ENCODE assay signal across 28 mouse cellular contexts in genomic region chr9:97679106-97679505, GRCm38 (mm10).
DNase-seq lines count a peak whose midpoint lies in the region; ATAC-seq and TF ChIP-seq lines count a peak whose summit lies in the region.
"Had no signal": no experiment of that assay in that cellular context is flagged by ENCODE, and none has a peak within 500 bp of the region (broad histone marks: within the 10 kb centered on the region; RNA-seq: fewer than 3 reads in every experiment).

No protein-coding gene starts in this region.

- DNase-seq in hindbrain, postnatal 0 days (ENCODE audit: low spot score) = no peak
- peak; percentile 24 to 28 for DNase-seq in left cerebral cortex, postnatal 36 days (ENCODE audit: low spot score in 2 of 2)
- DNase-seq in left cerebral cortex, postnatal 14 days (ENCODE audit: low spot score in 2 of 2) = no peak
- DNase-seq in right cerebral cortex, adult 18-20 months = peak; percentile 26
- DNase-seq in right cerebral cortex, postnatal 4 days = no peak
- no peak for DNase-seq in stomach, postnatal 0 days (ENCODE audit: low spot score)
- DNase-seq in forebrain, embryonic 14.5 days (ENCODE audit: low spot score) = no peak
- DNase-seq: adrenal gland, adult 2 months; adrenal gland, postnatal 36 days; B cell, adult 2 months; cerebellum, adult 2 months; cerebellum, postnatal 14 days; kidney, adult 2 months; kidney, postnatal 10 days; layer of hippocampus, postnatal 36 days; liver, embryonic 13.5 days; retina, postnatal 1 day; thymus, postnatal 14 days had no signal

- intact Hi-C loops in left cerebral cortex, postnatal 36 days (cut with DNase I) = no loop called here
- intact Hi-C loops in left cerebral cortex, postnatal 14 days (cut with DNase I) = no loop called here

- H3K9me3 ChIP-seq in hindbrain, postnatal 0 days (ENCODE audit: low read length) = no peaks in the 10 kb centered on the region
- H3K9me3 ChIP-seq in hindbrain, embryonic 12.5 days (replicated peaks) = no peaks in the 10 kb centered on the region
- no peaks in the 10 kb centered on the region for H3K9me3 ChIP-seq in stomach, postnatal 0 days (ENCODE audit: control insufficient read depth, low read length)
- H3K9me3 ChIP-seq in forebrain, embryonic 14.5 days (replicated peaks; ENCODE audit: control insufficient read depth, low read length) = no peaks in the 10 kb centered on the region
- H3K9me3 ChIP-seq: limb, embryonic 10.5 days; limb, embryonic 15.5 days; liver, embryonic 13.5 days; midbrain, embryonic 13.5 days; neural tube, embryonic 15.5 days; stomach, embryonic 15.5 days had no signal

- no peak overlapping the region for H3K4me3 ChIP-seq in hindbrain, postnatal 0 days (ENCODE audit: low read length)
- no peak overlapping the region for H3K4me3 ChIP-seq in hindbrain, embryonic 12.5 days
- H3K4me3 ChIP-seq in stomach, postnatal 0 days (ENCODE audit: low read depth, low read length) = no peak overlapping the region
- H3K4me3 ChIP-seq in forebrain, embryonic 14.5 days (ENCODE audit: low read depth, low read length) = no peak overlapping the region
- H3K4me3 ChIP-seq: erythroblast, embryonic 14.5 days; limb, embryonic 10.5 days; limb, embryonic 15.5 days; liver, embryonic 13.5 days; midbrain, embryonic 13.5 days; neural tube, embryonic 15.5 days; stomach, embryonic 15.5 days had no signal

- no peak for TF ChIP-seq EP300 in stomach, postnatal 0 days (optimal IDR thresholded peaks at IDR 0.05)

- H3K27ac ChIP-seq in hindbrain, postnatal 0 days = no peak overlapping the region
- no peak overlapping the region for H3K27ac ChIP-seq in hindbrain, embryonic 12.5 days
- no peak overlapping the region for H3K27ac ChIP-seq in stomach, postnatal 0 days (replicated peaks)
- H3K27ac ChIP-seq in forebrain, embryonic 14.5 days (ENCODE audit: low read depth, low read length) = no peak overlapping the region
- H3K27ac ChIP-seq: limb, embryonic 10.5 days; limb, embryonic 15.5 days; liver, embryonic 13.5 days; macrophage; midbrain, embryonic 13.5 days; neural tube, embryonic 15.5 days; stomach, embryonic 15.5 days had no signal

- H3K36me3 ChIP-seq in hindbrain, postnatal 0 days (ENCODE audit: insufficient read depth, low read length) = no peaks in the 10 kb centered on the region
- no peaks in the 10 kb centered on the region for H3K36me3 ChIP-seq in hindbrain, embryonic 12.5 days
- no peaks in the 10 kb centered on the region for H3K36me3 ChIP-seq in stomach, postnatal 0 days (ENCODE audit: control insufficient read depth, insufficient read depth, low read length)
- H3K36me3 ChIP-seq in forebrain, embryonic 14.5 days (ENCODE audit: control insufficient read depth, insufficient read depth, low read length) = no peaks in the 10 kb centered on the region
- H3K36me3 ChIP-seq: limb, embryonic 10.5 days; limb, embryonic 15.5 days; liver, embryonic 13.5 days; midbrain, embryonic 13.5 days; neural tube, embryonic 15.5 days; stomach, embryonic 15.5 days had no signal

- no peak for ATAC-seq in hindbrain, postnatal 0 days
- no peak for ATAC-seq in hindbrain, embryonic 12.5 days (ENCODE audit: low FRiP score)
- ATAC-seq in stomach, postnatal 0 days (ENCODE audit: low FRiP score, low TSS enrichment) = peak; percentile 40; the same call in 1 of the 2 replicates
- ATAC-seq in forebrain, embryonic 14.5 days = no peak
- ATAC-seq: activated CD4-positive, CD25-positive, alpha-beta regulatory T cell, adult 4 months; inflammation-experienced regulatory T-cells, adult 6 months; midbrain, embryonic 13.5 days had no signal

- peak; percentile 30; the same call in 1 of the 2 replicates for TF ChIP-seq CTCF in hindbrain, postnatal 0 days (IDR thresholded peaks at IDR 0.05; ENCODE audit: low read depth)
- peak; percentile 33; the same call in 1 of the 2 replicates for TF ChIP-seq CTCF in stomach, postnatal 0 days (IDR thresholded peaks at IDR 0.05; ENCODE audit: low read depth)

- H3K27me3 ChIP-seq in hindbrain, postnatal 0 days (ENCODE audit: insufficient read depth, low read length) = no peaks in the 10 kb centered on the region
- no peaks in the 10 kb centered on the region for H3K27me3 ChIP-seq in hindbrain, embryonic 12.5 days
- no peaks in the 10 kb centered on the region for H3K27me3 ChIP-seq in stomach, postnatal 0 days (ENCODE audit: control insufficient read depth, insufficient read depth, low read length)
- H3K27me3 ChIP-seq in forebrain, embryonic 14.5 days (replicated peaks; ENCODE audit: control insufficient read depth, insufficient read depth, low read length) = no peaks in the 10 kb centered on the region
- H3K27me3 ChIP-seq: limb, embryonic 15.5 days; liver, embryonic 13.5 days; neural tube, embryonic 15.5 days; stomach, embryonic 15.5 days had no signal

- H3K4me2 ChIP-seq in hindbrain, postnatal 0 days (ENCODE audit: low read depth, low read length) = no peak overlapping the region
- H3K4me2 ChIP-seq in hindbrain, embryonic 12.5 days (replicated peaks) = no peak overlapping the region
- H3K4me2 ChIP-seq in stomach, postnatal 0 days (replicated peaks; ENCODE audit: low read depth) = no peak overlapping the region
- H3K4me2 ChIP-seq in forebrain, embryonic 14.5 days (ENCODE audit: low read length) = no peak overlapping the region
- H3K4me2 ChIP-seq: limb, embryonic 15.5 days; liver, embryonic 13.5 days; midbrain, embryonic 13.5 days; neural tube, embryonic 15.5 days; stomach, embryonic 15.5 days had no signal

- no peaks in the 10 kb centered on the region for H3K4me1 ChIP-seq in hindbrain, postnatal 0 days (ENCODE audit: insufficient read depth, low read length)
- no peaks in the 10 kb centered on the region for H3K4me1 ChIP-seq in hindbrain, embryonic 12.5 days
- H3K4me1 ChIP-seq in stomach, postnatal 0 days (replicated peaks; ENCODE audit: control insufficient read depth, insufficient read depth) = no peaks in the 10 kb centered on the region
- no peaks in the 10 kb centered on the region for H3K4me1 ChIP-seq in forebrain, embryonic 14.5 days (ENCODE audit: control insufficient read depth, insufficient read depth, low read length)
- H3K4me1 ChIP-seq: limb, embryonic 10.5 days; limb, embryonic 15.5 days; liver, embryonic 13.5 days; midbrain, embryonic 13.5 days; neural tube, embryonic 15.5 days; stomach, embryonic 15.5 days had no signal

- H3K9ac ChIP-seq in hindbrain, postnatal 0 days (replicated peaks; ENCODE audit: low read length) = no peak overlapping the region
- H3K9ac ChIP-seq in hindbrain, embryonic 12.5 days = no peak overlapping the region
- H3K9ac ChIP-seq in stomach, postnatal 0 days (ENCODE audit: low read length) = no peak overlapping the region
- no peak overlapping the region for H3K9ac ChIP-seq in forebrain, embryonic 14.5 days (ENCODE audit: low read length)
- H3K9ac ChIP-seq: limb, embryonic 15.5 days; liver, embryonic 13.5 days; midbrain, embryonic 13.5 days; neural tube, embryonic 15.5 days; stomach, embryonic 15.5 days had no signal

- 77% methylated on average over 4 of the region's 4 CpGs for WGBS in hindbrain, postnatal 0 days
- 78% methylated on average over 4 of the region's 4 CpGs for WGBS in hindbrain, embryonic 12.5 days
- WGBS in stomach, postnatal 0 days = 62% methylated on average over 4 of the region's 4 CpGs
- 82% methylated on average over 4 of the region's 4 CpGs for WGBS in forebrain, embryonic 14.5 days

Comparison
In these comparisons a context has a peak if more than half of its experiments do, and no peak if none do; other contexts are left out.
1. DNase-seq: peak in left cerebral cortex, postnatal 36 days (2 of 2) and right cerebral cortex, adult 18-20 months (single experiment); none in hindbrain, postnatal 0 days (single experiment), left cerebral cortex, postnatal 14 days (0 of 2), right cerebral cortex, postnatal 4 days (single experiment), stomach, postnatal 0 days (single experiment) and forebrain, embryonic 14.5 days (single experiment).